Mouse (Mus musculus) intestine, embryonic 16.5 days (tissue): Measurements from ENCODE around the gene Map3k6. TPM values are rescaled to one million over a fixed set of nuclear protein-coding genes. Genes with fewer than 3 reads are reported as not detected.
A peak's percentile ranks its signal among the peaks of the same experiment; 100 is the strongest.

Experiments
- ATAC-seq: fragments of 200-750 bp; cut with Nextera tagmentation; 2 replicates; pipeline ENCODE4 v1.8.0; 2017; ENCODE audit warnings: moderate TSS enrichment, moderate library complexity
- H3K27ac ChIP-seq: fragments of 300-500 bp; sonication (generic); 2 replicates; pipeline ENCODE4 v1.5.1; 2014; ENCODE audit warnings: mild to moderate bottlenecking, low read length
- H3K27me3 ChIP-seq: fragments of 300-500 bp; sonication (generic); replicated peaks from 2 replicates; pipeline ENCODE4 v1.6.1; 2014; ENCODE audit warnings: low read length, control low read depth, mixed read lengths; ENCODE audit not compliant: control insufficient read depth, insufficient read depth
- H3K36me3 ChIP-seq: fragments of 300-500 bp; sonication (generic); 2 replicates; pipeline ENCODE4 v1.6.1; 2014; ENCODE audit warnings: low read length, control low read depth; ENCODE audit not compliant: control insufficient read depth, insufficient read depth
- H3K4me1 ChIP-seq: fragments of 300-500 bp; sonication (generic); 2 replicates; pipeline ENCODE4 v1.6.1; 2014; ENCODE audit warnings: low read length, control low read depth, mixed read lengths; ENCODE audit not compliant: control insufficient read depth, insufficient read depth
- H3K4me2 ChIP-seq: fragments of 300-500 bp; sonication (generic); 2 replicates; pipeline ENCODE4 v1.6.1; 2014; ENCODE audit warnings: low read depth, low read length, control low read depth
- H3K4me3 ChIP-seq: fragments of 300-500 bp; sonication (generic); 2 replicates; pipeline ENCODE4 v1.5.1; 2014; ENCODE audit warnings: mild to moderate bottlenecking, low read length
- H3K9ac ChIP-seq: fragments of 300-500 bp; sonication (generic); 2 replicates; pipeline ENCODE4 v1.6.1; 2014; ENCODE audit warnings: low read depth, low read length
- H3K9me3 ChIP-seq: fragments of 300-500 bp; sonication (generic); 2 replicates; pipeline ENCODE4 v1.6.1; 2016; ENCODE audit warnings: low read length, control low read depth; ENCODE audit not compliant: control insufficient read depth
- WGBS: fragments of 180-500 bp; shearing (Covaris S2); extraction: QIAGEN DNeasy Blood & Tissue Kit; methylation state at CpG from one replicate; pipeline ENCODE4 v1.1.7; 2014; 5-methylcytosine and 5-hydroxymethylcytosine counted together
- polyA plus RNA-seq: library from polyadenylated mRNA; unstranded; fragments of >200 nt; fragmentation: Nextera tagmentation; extraction: Ambion mirVana; gene quantifications from 2 replicates; pipeline ENCODE4 v1.2.1, GENCODE M21; 2015

The Map3k6 gene
- polyA plus RNA-seq, 1 experiment from 2014 or later: 2.8 TPM

- peak within 1 kb of the TSS; percentile 55 for H3K9ac ChIP-seq
- peak within 1 kb of the TSS; percentile 84 for H3K4me2 ChIP-seq
- H3K9me3 ChIP-seq: no peaks in the 10 kb centered on the region
- peak; percentile 55 for ATAC-seq
- H3K27ac ChIP-seq: no peak within 1 kb of the TSS
- H3K4me1 ChIP-seq: peaks cover 13% of the 10 kb centered on the region
- peaks cover 8% of the 10 kb centered on the region for H3K27me3 ChIP-seq
- no peaks in the 10 kb centered on the region for H3K36me3 ChIP-seq
- peak within 1 kb of the TSS; percentile 61 for H3K4me3 ChIP-seq
- WGBS: 2% methylated on average over 51 of the region's 52 CpGs
These were observed 28.7 kb upstream of the Map3k6 start, which contains the start of the genes Cd164l2 and Gpr3 for GRCm38 (mm10) chr4:133211751-133212561. Gene Cd164l2 (plus strand): TSS chr4:133212131. Gene Gpr3 (minus strand): TSS chr4:133212536.

GRCm38 (mm10) chr4:133212562-133213267 lies 27.9 kb upstream of the Map3k6 start:
- Histone ChIP-seq H3K27ac (no peak overlapping the region), H3K4me1 (peaks cover 13% of the 10 kb centered on the region), H3K9me3 (no peaks in the 10 kb centered on the region), H3K27me3 (peaks cover 8% of the 10 kb centered on the region), H3K4me2 (peak overlapping the region; percentile 84), H3K9ac (peak overlapping the region; percentile 55), H3K36me3 (no peaks in the 10 kb centered on the region), H3K4me3 (peak overlapping the region; percentile 61)
- WGBS: 2% methylated on average over 44 of the region's 44 CpGs
- ATAC-seq: peak; percentile 87

GRCm38 (mm10) chr4:133213268-133213590 lies 27.4 kb upstream of the Map3k6 start:
- H3K9me3 ChIP-seq: no peaks in the 10 kb centered on the region
- H3K4me1 ChIP-seq: peaks cover 13% of the 10 kb centered on the region
- peak; percentile 39 for ATAC-seq
- H3K9ac ChIP-seq: no peak overlapping the region
- H3K27me3 ChIP-seq: peaks cover 8% of the 10 kb centered on the region
- peak overlapping the region; percentile 84 for H3K4me2 ChIP-seq
- 3% methylated on average over 8 of the region's 9 CpGs for WGBS
- H3K36me3 ChIP-seq: no peaks in the 10 kb centered on the region
- H3K27ac ChIP-seq: no peak overlapping the region
- H3K4me3 ChIP-seq: peak overlapping the region; percentile 61

GRCm38 (mm10) chr4:133213661-133214060 lies 27.0 kb upstream of the Map3k6 start:
- Histone ChIP-seq H3K4me3 (no peak overlapping the region), H3K9me3 (no peaks in the 10 kb centered on the region), H3K4me1 (peaks cover 13% of the 10 kb centered on the region), H3K36me3 (no peaks in the 10 kb centered on the region), H3K27me3 (peaks cover 8% of the 10 kb centered on the region), H3K27ac (no peak overlapping the region), H3K4me2 (peak overlapping the region; percentile 84; the same call in 1 of the 2 replicates), H3K9ac (no peak overlapping the region)
- ATAC-seq: no peak
- 14% methylated on average over 10 of the region's 10 CpGs for WGBS

GRCm38 (mm10) chr4:133217641-133218040 lies 23.0 kb upstream of the Map3k6 start:
- peaks cover 12% of the 10 kb centered on the region for H3K4me1 ChIP-seq
- no peak overlapping the region for H3K4me2 ChIP-seq
- no peak overlapping the region for H3K27ac ChIP-seq
- H3K9ac ChIP-seq: no peak overlapping the region
- H3K9me3 ChIP-seq: no peaks in the 10 kb centered on the region
- ATAC-seq: no peak
- no peak overlapping the region for H3K4me3 ChIP-seq
- no peaks in the 10 kb centered on the region for H3K36me3 ChIP-seq
- 6% methylated on average over 5 of the region's 5 CpGs for WGBS
- peaks cover 9% of the 10 kb centered on the region for H3K27me3 ChIP-seq

- no peak overlapping the region for H3K4me2 ChIP-seq
- no peak overlapping the region for H3K9ac ChIP-seq
- H3K4me3 ChIP-seq: no peak overlapping the region
- no peaks in the 10 kb centered on the region for H3K36me3 ChIP-seq
- WGBS: 86% methylated on average over 3 of the region's 3 CpGs
- H3K9me3 ChIP-seq: no peaks in the 10 kb centered on the region
- 0 out of 2 replicates have a peak, but pooled peaks cover 4% of the 10 kb centered on the region for H3K27me3 ChIP-seq
- ATAC-seq: no peak
- H3K27ac ChIP-seq: no peak overlapping the region
- peaks cover 6% of the 10 kb centered on the region; the same call in 1 of the 2 replicates for H3K4me1 ChIP-seq
These were observed 21.9 kb upstream of the Map3k6 start for GRCm38 (mm10) chr4:133218745-133219144.

GRCm38 (mm10) chr4:133220656-133221055 lies 20.0 kb upstream of the Map3k6 start:
- peak overlapping the region; percentile 67 for H3K9ac ChIP-seq
- H3K27me3 ChIP-seq: 0 out of 2 replicates have a peak, but pooled peaks cover 4% of the 10 kb centered on the region
- H3K9me3 ChIP-seq: no peaks in the 10 kb centered on the region
- peak; percentile 65; the same call in 1 of the 2 replicates for ATAC-seq
- no peaks in the 10 kb centered on the region for H3K36me3 ChIP-seq
- WGBS: 1% methylated on average over 25 of the region's 25 CpGs
- H3K4me1 ChIP-seq: peaks cover 6% of the 10 kb centered on the region; the same call in 1 of the 2 replicates
- no peak overlapping the region for H3K27ac ChIP-seq
- peak overlapping the region; percentile 87 for H3K4me2 ChIP-seq
- H3K4me3 ChIP-seq: peak overlapping the region; percentile 48

GRCm38 (mm10) chr4:133221701-133222100 lies 18.9 kb upstream of the Map3k6 start:
- H3K9me3 ChIP-seq: no peaks in the 10 kb centered on the region
- H3K27ac ChIP-seq: no peak overlapping the region
- H3K4me3 ChIP-seq: no peak overlapping the region
- peaks cover 6% of the 10 kb centered on the region; the same call in 1 of the 2 replicates for H3K4me1 ChIP-seq
- no peak for ATAC-seq
- H3K4me2 ChIP-seq: no peak overlapping the region
- no peak overlapping the region for H3K9ac ChIP-seq
- H3K36me3 ChIP-seq: no peaks in the 10 kb centered on the region
- H3K27me3 ChIP-seq: 0 out of 2 replicates have a peak, but pooled peaks cover 4% of the 10 kb centered on the region
- 88% methylated on average over 8 of the region's 8 CpGs for WGBS

GRCm38 (mm10) chr4:133223875-133224274 lies 16.7 kb upstream of the Map3k6 start:
- peaks cover 6% of the 10 kb centered on the region; the same call in 1 of the 2 replicates for H3K4me1 ChIP-seq
- no peaks in the 10 kb centered on the region for H3K9me3 ChIP-seq
- no peaks in the 10 kb centered on the region for H3K36me3 ChIP-seq
- no peak overlapping the region for H3K27ac ChIP-seq
- WGBS: 48% methylated on average over 5 of the region's 5 CpGs
- H3K27me3 ChIP-seq: 0 out of 2 replicates have a peak, but pooled peaks cover 4% of the 10 kb centered on the region
- H3K9ac ChIP-seq: no peak overlapping the region
- no peak for ATAC-seq
- H3K4me2 ChIP-seq: no peak overlapping the region
- H3K4me3 ChIP-seq: no peak overlapping the region
